Mouse (Mus musculus) E14TG2a.4 (cell line): ENCODE measurements around the gene Scimp.

Experiments used
- H3K27me3 ChIP-seq: 2 replicates; pipeline ENCODE4 v1.6.1; 2014; ENCODE audit warnings: low read length, control low read depth; ENCODE audit not compliant: insufficient read depth
- H3K36me3 ChIP-seq: 2 replicates; pipeline ENCODE4 v1.6.1; 2014; ENCODE audit warnings: low read length, control low read depth; ENCODE audit not compliant: insufficient read depth
- H3K4me1 ChIP-seq: replicated peaks from 2 replicates; pipeline ENCODE4 v1.6.1; 2014; ENCODE audit warnings: low read depth, low read length, control low read depth
- H3K4me3 ChIP-seq: replicated peaks from 2 replicates; pipeline ENCODE4 v1.5.1; 2014; ENCODE audit warnings: mild to moderate bottlenecking, low read length
- H3K9me3 ChIP-seq: 2 replicates; pipeline ENCODE4 v1.6.1; 2014; ENCODE audit warnings: low read length, control low read depth
- CTCF ChIP-seq: conservative IDR thresholded peaks from 2 replicates; pipeline ENCODE4 v1.5.1; 2014; ENCODE audit warnings: low read length
- NANOG ChIP-seq: IDR thresholded peaks from 2 replicates; pipeline ENCODE4 v1.6.1; 2014; ENCODE audit warnings: borderline replicate concordance, low read length, mixed read lengths
- POU5F1 ChIP-seq: IDR thresholded peaks from 2 replicates; pipeline ENCODE4 v1.6.1; 2014; ENCODE audit warnings: low read length, borderline replicate concordance

The Scimp gene

DNA sequence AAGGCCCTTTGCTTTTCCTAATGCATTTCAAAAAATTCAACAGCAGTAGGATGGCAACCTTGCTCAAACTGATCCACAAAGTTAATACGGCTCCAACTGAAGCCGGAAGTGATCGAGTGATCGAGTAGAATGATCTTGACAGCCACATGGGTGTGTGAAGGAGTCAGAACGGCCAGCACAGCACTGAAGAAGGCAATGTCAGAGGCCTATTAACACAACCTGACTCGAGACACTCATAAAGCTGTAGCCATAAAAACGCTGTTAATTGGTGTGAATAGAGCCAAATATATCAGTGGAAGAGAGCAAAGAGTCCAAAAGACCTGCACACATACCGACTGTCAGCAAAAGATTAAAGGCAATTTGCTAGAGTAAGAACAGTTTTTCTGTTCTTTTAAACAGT, 7.7 kb upstream of the Scimp start:
- Histone ChIP-seq H3K4me1 (0 out of 2 replicates have a peak, but pooled peaks cover 4% of the 10 kb centered on the region), H3K27me3 (no peaks in the 10 kb centered on the region; the same call in 1 of the 2 replicates), H3K9me3 (no peaks in the 10 kb centered on the region), H3K36me3 (no peaks in the 10 kb centered on the region), H3K4me3 (no peak overlapping the region)
- TF ChIP-seq CTCF (no peak), POU5F1 (no peak), NANOG (no peak)

DNA sequence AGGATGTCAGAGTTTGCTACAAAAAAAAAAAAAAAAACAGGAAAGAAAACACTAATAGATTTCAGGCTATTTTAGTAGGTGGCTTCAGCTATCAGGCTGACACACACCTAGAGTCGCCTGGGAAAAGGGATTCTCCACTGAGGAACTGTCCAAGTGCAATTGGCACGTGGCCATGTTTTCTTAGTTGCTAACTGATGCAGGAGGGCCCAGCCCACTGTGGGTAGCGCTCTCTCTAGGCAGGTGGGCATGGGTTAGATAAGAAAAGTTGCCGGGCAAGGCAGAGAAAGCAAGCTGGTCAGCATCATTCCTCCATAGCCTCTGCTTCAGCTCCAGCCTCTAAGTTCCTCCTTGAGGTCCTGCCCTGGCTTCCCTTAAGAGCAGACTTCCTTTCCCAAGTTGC, 4.4 kb upstream of the Scimp start:
- Histone ChIP-seq H3K9me3 (no peaks in the 10 kb centered on the region), H3K36me3 (no peaks in the 10 kb centered on the region), H3K27me3 (peaks cover 4% of the 10 kb centered on the region; the same call in 1 of the 2 replicates), H3K4me3 (no peak overlapping the region), H3K4me1 (0 out of 2 replicates have a peak, but pooled peaks cover 4% of the 10 kb centered on the region)
- TF ChIP-seq CTCF (no peak), POU5F1 (no peak), NANOG (no peak)

DNA sequence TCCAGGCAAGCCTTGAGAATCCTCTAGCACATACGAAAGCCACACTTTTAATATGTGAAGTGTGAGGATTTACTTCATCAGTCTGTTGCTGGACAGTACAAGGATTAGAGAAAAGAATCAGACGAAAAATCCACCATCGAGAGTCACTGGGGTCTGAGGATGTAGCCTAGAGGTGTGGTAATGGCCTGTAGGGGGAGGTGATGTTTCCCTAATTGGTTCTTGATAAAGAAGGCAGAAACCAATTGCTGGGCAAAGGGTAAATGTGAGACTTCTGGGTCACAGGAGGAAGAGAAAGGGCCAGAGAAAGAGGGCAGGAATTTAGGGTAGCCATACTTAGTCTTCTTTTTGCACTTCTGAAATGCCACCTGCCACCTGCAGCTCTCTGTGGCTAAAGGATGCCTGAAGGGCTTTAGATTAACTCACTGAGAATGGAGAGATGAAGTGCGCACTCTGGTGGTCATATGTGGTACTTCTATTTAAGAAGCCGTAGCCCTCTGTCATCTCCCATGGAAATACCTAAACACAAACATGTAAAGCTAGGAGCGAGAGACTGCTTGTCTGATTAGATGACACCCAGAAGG, 3.2 kb upstream of the Scimp start:
- peak; percentile 80 for TF ChIP-seq CTCF
- TF ChIP-seq POU5F1 = no peak
- no peak for TF ChIP-seq NANOG
- H3K4me1 ChIP-seq = 0 out of 2 replicates have a peak, but pooled peaks cover 4% of the 10 kb centered on the region
- H3K9me3 ChIP-seq = no peaks in the 10 kb centered on the region
- H3K27me3 ChIP-seq = peaks cover 4% of the 10 kb centered on the region; the same call in 1 of the 2 replicates
- no peak overlapping the region for H3K4me3 ChIP-seq
- H3K36me3 ChIP-seq = no peaks in the 10 kb centered on the region

DNA sequence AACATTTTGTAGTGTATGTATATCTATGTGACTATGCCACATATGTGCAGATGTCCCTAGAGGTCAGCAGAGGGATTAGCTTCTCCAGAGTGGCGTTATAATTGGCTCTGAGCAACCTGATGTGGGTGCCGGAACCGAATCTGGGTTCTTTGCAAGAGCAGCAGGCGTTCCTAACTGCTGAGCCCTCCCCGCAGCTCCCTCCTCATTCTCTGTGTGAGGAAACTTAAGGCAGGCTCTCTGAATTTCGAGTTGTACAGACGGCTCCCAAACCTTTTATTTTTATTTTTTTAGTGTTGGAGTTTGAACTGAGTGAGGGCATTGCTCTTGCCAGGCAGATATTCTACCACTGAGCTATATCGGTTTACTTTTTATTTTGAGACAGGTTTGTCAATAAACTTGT, 2.7 kb upstream of the Scimp start:
- H3K27me3 ChIP-seq = peaks cover 4% of the 10 kb centered on the region; the same call in 1 of the 2 replicates
- no peaks in the 10 kb centered on the region for H3K9me3 ChIP-seq
- no peak overlapping the region for H3K4me3 ChIP-seq
- TF ChIP-seq NANOG (no peak), CTCF (no peak), POU5F1 (no peak)
- no peaks in the 10 kb centered on the region for H3K36me3 ChIP-seq
- 0 out of 2 replicates have a peak, but pooled peaks cover 4% of the 10 kb centered on the region for H3K4me1 ChIP-seq

DNA sequence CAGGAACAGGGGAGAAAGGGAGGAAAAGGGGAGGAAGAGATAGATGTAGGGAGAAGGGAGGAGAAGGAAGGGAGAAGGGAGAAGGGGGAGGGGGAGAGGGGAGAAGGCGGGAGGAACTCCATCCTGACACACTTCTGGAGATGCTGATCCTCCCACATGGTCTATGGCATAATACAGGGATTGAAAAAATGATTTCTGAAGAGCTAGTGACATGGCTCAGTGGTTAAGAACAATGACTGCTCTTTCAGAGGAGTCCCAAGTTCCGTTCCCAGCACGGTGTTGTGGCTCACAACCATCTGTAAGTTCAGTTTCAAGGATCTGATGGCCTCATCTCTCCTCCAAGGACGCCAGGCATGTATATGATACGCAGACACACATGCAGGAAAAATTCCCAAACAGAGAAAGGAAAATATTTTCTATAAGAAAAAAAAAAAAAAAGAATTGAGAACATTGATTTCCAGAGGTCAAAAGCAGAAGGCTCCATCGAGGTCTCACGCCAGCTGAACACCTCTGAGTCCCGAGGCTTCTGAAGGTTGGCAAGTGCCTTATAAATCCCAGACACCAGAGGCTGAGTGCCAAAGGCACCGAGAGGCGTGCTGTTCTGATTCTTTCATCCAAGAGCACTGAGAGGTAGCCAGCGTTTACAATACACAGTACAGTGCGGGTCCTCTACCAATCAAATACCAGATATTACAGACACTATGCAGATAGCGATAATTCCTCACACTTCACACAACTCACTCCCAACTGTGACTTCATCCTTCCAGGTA, 730 bp downstream of the Scimp start:
- Histone ChIP-seq H3K27me3 (peaks cover 4% of the 10 kb centered on the region; the same call in 1 of the 2 replicates), H3K4me3 (no peak overlapping the region), H3K9me3 (no peaks in the 10 kb centered on the region), H3K4me1 (0 out of 2 replicates have a peak, but pooled peaks cover 10% of the 10 kb centered on the region), H3K36me3 (no peaks in the 10 kb centered on the region)
- TF ChIP-seq NANOG (no peak), CTCF (no peak), POU5F1 (no peak)

DNA sequence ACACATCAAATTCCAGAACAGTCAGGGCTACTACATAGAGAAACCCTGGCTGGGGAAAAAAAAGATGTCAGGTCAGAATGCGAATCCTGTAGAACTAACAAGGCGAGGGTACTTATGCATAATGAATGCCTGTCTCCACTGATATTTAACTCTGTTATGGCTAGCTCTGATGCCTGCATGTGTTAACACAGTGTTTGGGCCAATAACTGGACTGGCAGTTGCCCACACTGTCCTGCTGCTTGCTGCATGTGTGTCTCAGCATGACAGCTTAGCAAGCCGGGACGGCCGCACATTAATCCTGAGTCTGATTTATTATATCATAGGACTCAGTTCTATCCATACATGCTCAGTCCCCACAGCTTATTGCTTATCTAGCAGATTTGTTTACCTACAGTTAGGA, 1.3 kb downstream of the Scimp start:
- H3K4me3 ChIP-seq = no peak overlapping the region
- no peak for TF ChIP-seq CTCF
- no peak for TF ChIP-seq POU5F1
- TF ChIP-seq NANOG = no peak
- peaks cover 4% of the 10 kb centered on the region; the same call in 1 of the 2 replicates for H3K27me3 ChIP-seq

DNA sequence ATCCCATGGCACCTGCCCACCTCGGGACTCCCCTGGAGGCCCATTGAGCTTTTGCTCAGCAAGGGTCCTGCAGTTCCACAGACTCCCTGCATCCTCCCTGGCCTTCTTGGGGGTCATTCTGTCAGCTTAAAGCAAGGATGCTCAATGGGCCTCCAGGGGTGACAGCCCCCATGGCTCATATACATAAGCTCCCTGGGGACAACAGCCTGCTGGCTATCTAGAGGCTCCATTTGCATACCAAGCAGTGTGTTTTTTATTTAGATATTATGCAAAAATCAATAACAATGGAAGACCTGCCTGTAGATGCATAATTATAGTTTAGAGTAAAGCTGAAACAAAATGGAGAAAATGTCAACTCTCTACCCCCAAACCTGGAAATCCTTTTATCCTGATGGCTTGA, 3.4 kb downstream of the Scimp start:
- Histone ChIP-seq H3K27me3 (peaks cover 12% of the 10 kb centered on the region; the same call in 1 of the 2 replicates), H3K9me3 (no peaks in the 10 kb centered on the region), H3K4me3 (no peak overlapping the region), H3K36me3 (no peaks in the 10 kb centered on the region), H3K4me1 (0 out of 2 replicates have a peak, but pooled peaks cover 7% of the 10 kb centered on the region)
- TF ChIP-seq CTCF (no peak), POU5F1 (no peak), NANOG (no peak)

More for the DNA sequence above, 1.3 kb downstream of the Scimp start:
- Histone ChIP-seq H3K9me3 (no peaks in the 10 kb centered on the region), H3K36me3 (no peaks in the 10 kb centered on the region), H3K4me1 (0 out of 2 replicates have a peak, but pooled peaks cover 10% of the 10 kb centered on the region)

DNA sequence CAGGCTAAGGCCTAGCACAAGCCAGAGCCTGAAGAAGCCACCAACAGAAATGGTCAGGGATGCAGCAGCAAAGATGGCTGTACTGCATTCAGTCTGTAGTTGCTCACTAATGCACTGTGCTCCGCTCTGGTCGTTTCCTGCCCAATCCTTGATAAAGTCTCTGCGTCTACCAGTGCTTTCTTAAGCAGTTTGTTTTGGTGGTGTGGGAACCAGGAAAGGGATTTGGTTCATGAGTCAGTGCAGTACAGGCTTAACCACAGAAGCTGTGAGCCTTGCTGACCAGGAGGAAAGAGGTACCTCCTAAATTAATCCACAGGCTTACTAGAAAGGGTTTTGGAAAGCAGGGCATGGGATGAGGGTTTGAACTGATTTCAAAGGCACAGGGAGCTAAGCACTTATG, 4.3 kb downstream of the Scimp start:
- H3K4me3 ChIP-seq = no peak overlapping the region

More for the DNA sequence above, 4.3 kb downstream of the Scimp start:
- TF ChIP-seq CTCF (no peak), POU5F1 (no peak), NANOG (no peak)
- Histone ChIP-seq H3K4me1 (0 out of 2 replicates have a peak, but pooled peaks cover 7% of the 10 kb centered on the region), H3K9me3 (no peaks in the 10 kb centered on the region), H3K36me3 (no peaks in the 10 kb centered on the region), H3K27me3 (peaks cover 10% of the 10 kb centered on the region; the same call in 1 of the 2 replicates)
